Mouse (Mus musculus) spleen, adult 2 months (tissue): ENCODE data around the gene Jund.

Source experiments
- CTCF ChIP-seq: fragments of 200-500 bp; IDR thresholded peaks from 2 replicates; pipeline ENCODE4 v1.5.1; 2011; ENCODE audit warnings: mild to moderate bottlenecking, inconsistent platforms; ENCODE audit not compliant: insufficient read depth, insufficient read length, insufficient replicate concordance; ENCODE audit errors: extremely low read depth
- POLR2A ChIP-seq: fragments of 200-500 bp; IDR thresholded peaks from 2 replicates; pipeline ENCODE4 v1.6.1; 2011; ENCODE audit warnings: low read depth, low read length, inconsistent platforms

DNA sequence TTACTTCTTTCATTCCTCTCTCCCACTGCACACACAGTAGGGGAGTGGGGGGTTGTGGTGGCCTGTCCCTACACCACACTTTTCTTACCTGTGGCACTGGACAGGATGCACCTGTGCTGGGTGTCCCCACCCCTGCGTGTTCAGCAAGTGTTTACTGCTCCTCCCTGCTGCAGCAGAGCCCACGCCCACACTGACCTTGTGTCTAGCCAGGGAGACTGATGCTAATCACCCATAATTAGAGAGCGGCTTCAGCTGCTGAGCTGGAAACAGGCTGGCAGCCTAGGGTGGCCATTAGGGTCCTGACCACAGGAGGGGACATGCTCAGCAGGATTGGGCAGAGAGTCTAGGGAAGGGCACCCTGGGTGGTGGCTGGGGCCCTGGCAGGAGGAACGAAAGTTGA is 24.0 kb upstream of the Jund start:
- TF ChIP-seq CTCF = no peak
- TF ChIP-seq POLR2A = no peak
